23 mouse cellular contexts compared by ENCODE assay signal in the genomic region with DNA sequence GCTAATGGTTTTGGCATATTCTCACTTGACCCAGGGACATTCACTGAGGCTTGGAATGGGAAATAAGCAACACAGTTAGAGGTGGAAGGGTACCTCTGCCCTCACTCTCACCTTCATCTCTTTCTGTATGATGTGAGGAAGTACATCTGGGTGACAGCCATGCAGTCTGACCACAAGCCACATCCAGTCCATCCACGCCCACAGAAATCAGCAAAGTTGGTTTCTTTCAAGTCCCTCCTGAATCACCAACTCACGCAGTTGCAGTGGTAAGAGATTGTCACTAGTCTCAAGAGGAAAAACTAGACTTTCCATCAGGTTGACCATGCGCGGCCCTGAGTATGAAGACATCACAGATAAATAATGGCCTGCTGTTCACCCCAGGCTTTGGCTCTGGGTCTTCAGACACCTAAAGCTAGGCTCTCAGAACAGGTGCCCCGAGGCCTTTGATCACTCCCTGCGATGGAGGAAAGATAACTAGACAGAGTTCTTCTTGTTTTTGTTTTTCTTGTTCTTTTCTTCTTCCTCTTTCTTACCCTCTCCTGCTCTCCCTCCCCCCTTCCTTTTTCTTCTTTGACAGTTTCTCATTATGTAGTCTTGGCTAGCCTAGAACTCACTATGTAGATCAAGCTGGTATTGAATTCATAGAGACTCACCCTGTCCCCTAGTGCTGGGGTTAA. TPM values are rescaled to one million over a fixed set of nuclear protein-coding genes. Genes with fewer than 3 reads are reported as not detected.
DNase-seq lines count a peak whose midpoint lies in the region; ATAC-seq and TF ChIP-seq lines count a peak whose summit lies in the region.
"Had no signal": no experiment of that assay in that cellular context is flagged by ENCODE, and none has a peak within 500 bp of the region (broad histone marks: within the 10 kb centered on the region; RNA-seq: fewer than 3 reads in every experiment).

No protein-coding gene starts in this region.

- peak; percentile 29 to 38 for DNase-seq in spleen, postnatal 36 days (ENCODE audit: low spot score in 2 of 2)
- no peak for DNase-seq in spleen, postnatal 4 days (ENCODE audit: low spot score in 2 of 2)
- peak; percentile 65 for DNase-seq in CD4-positive helper T cell, adult 2 months (ENCODE audit: low read depth, low spot score)
- no peak for DNase-seq in left cerebral cortex, adult 8-10 months (ENCODE audit: low spot score in 2 of 2)
- DNase-seq in cerebellum, adult 2 months: no peak
- DNase-seq: adrenal gland, adult 8-10 months; cerebellum, adult 11-12 months; cerebellum, postnatal 36 days; gastrocnemius, postnatal 36 days; lung, embryonic 14.5 days; midbrain, embryonic 14.5 days; right cerebral cortex, adult 18-20 months had no signal

- TF ChIP-seq POLR2A in cerebellum, adult 2 months (IDR thresholded peaks at IDR 0.05; ENCODE audit: borderline replicate concordance, insufficient read depth, low read length): no peak

- H3K27ac ChIP-seq in cerebellum, adult 2 months (ENCODE audit: insufficient read depth, low read length): no peak overlapping the region
- H3K27ac ChIP-seq: embryonic facial prominence, embryonic 10.5 days; forebrain, embryonic 13.5 days; heart, embryonic 13.5 days; hindbrain, embryonic 10.5 days; kidney, postnatal 0 days; liver, embryonic 12.5 days; stomach, postnatal 0 days had no signal

- ATAC-seq in granulocyte monocyte progenitor cell, adult 5-6 weeks (replicated peaks; ENCODE audit: poor library complexity, severe bottlenecking): peak; percentile 79
- peak; percentile 51; the same call in 1 of the 2 replicates for ATAC-seq in neutrophil, adult 5-6 weeks (ENCODE audit: extremely low read depth, insufficient number of reproducible peaks, low FRiP score, poor library complexity, severe bottlenecking)
- ATAC-seq: forebrain, embryonic 13.5 days; intestine, embryonic 16.5 days; liver, embryonic 12.5 days had no signal

- 81% methylated on average over 6 of the region's 6 CpGs for WGBS in cerebellum, adult 2 months

- no peak for TF ChIP-seq CTCF in cerebellum, adult 2 months (IDR thresholded peaks at IDR 0.05; ENCODE audit: borderline replicate concordance, insufficient read depth, low read depth, low read length)

- H3K4me3 ChIP-seq in cerebellum, adult 2 months (replicated peaks; ENCODE audit: insufficient read depth, low read depth, low read length): no peak overlapping the region
- H3K4me3 ChIP-seq: embryonic facial prominence, embryonic 10.5 days; forebrain, embryonic 13.5 days; heart, embryonic 13.5 days; hindbrain, embryonic 10.5 days; liver, embryonic 12.5 days; myocyte had no signal

- no peaks in the 10 kb centered on the region for H3K4me1 ChIP-seq in cerebellum, adult 2 months (ENCODE audit: control insufficient read depth, insufficient read depth, low read length)
- H3K4me1 ChIP-seq: embryonic facial prominence, embryonic 10.5 days; forebrain, embryonic 13.5 days; heart, embryonic 13.5 days; hindbrain, embryonic 10.5 days; liver, embryonic 12.5 days had no signal

- no peaks in the 10 kb centered on the region for H3K27me3 ChIP-seq in cerebellum, adult 2 months (ENCODE audit: control insufficient read depth, insufficient read depth, low read length)
- H3K27me3 ChIP-seq: forebrain, embryonic 13.5 days; liver, embryonic 12.5 days had no signal

RNA-seq across cellular contexts. Expression of gene 3425401B19Rik, which starts 31.8 kb away (rescaled TPM):
- total RNA-seq in granulocyte monocyte progenitor cell, adult 5-6 weeks (2014; fragmentation: Nextera tagmentation): not detected in 2 replicates
- not detected in 2 replicates for total RNA-seq in granulocyte monocyte progenitor cell, adult 5-6 weeks (2017)
- total RNA-seq in neutrophil, adult 5-6 weeks (2017): 0.23 and 0.37 TPM in 2 replicates
- total RNA-seq in left cerebral cortex, adult 8-10 months (2022): under 1 TPM; 0.28 to 0.58 (median 0.40) TPM
- 0.08 and 0.11 TPM in 2 replicates for polyA plus RNA-seq in cerebellum, adult 2 months (2012; rRNA removed)
- polyA plus RNA-seq: forebrain, embryonic 13.5 days; liver, embryonic 12.5 days; midbrain, embryonic 14.5 days had no signal

Comparison
In these comparisons a context has a peak if more than half of its experiments do, and no peak if none do; other contexts are left out.
1. DNase-seq: peak in spleen, postnatal 36 days (2 of 2) and CD4-positive helper T cell, adult 2 months (single experiment); none in spleen, postnatal 4 days (0 of 2), left cerebral cortex, adult 8-10 months (0 of 2) and cerebellum, adult 2 months (0 of 2).